Mouse (Mus musculus) layer of hippocampus, adult 2 months (tissue): ENCODE measurements around the gene Vps35l. TPM values are rescaled to one million over a fixed set of nuclear protein-coding genes. Genes with fewer than 3 reads are reported as not detected.

Experiments used
- DNase-seq, 2 experiments: peaks; one replicate each; pipeline ENCODE4 v3.0.0; 2022; ENCODE audit warnings: low spot score in 2 of 2
- H3K27ac ChIP-seq: fragments of 200-600 bp; 2 replicates; pipeline ENCODE4 v1.8.1; 2022
- H3K4me3 ChIP-seq: fragments of 200-600 bp; 2 replicates; pipeline ENCODE4 v1.8.1; 2022; ENCODE audit warnings: mild to moderate bottlenecking
- CTCF ChIP-seq: fragments of 200-600 bp; conservative IDR thresholded peaks from 2 replicates; pipeline ENCODE4 v1.8.1; 2022; ENCODE audit warnings: antibody characterized with exemption, mild to moderate bottlenecking, moderate library complexity
- total RNA-seq, 2 experiments: library from RNA; stranded (reverse); gene quantifications; 2 replicates each; pipeline ENCODE4 v1.2.3; 2021

Gene Vps35l
- total RNA-seq, 2 experiments from 2014 or later = 58.5 to 65.1 TPM

DNA sequence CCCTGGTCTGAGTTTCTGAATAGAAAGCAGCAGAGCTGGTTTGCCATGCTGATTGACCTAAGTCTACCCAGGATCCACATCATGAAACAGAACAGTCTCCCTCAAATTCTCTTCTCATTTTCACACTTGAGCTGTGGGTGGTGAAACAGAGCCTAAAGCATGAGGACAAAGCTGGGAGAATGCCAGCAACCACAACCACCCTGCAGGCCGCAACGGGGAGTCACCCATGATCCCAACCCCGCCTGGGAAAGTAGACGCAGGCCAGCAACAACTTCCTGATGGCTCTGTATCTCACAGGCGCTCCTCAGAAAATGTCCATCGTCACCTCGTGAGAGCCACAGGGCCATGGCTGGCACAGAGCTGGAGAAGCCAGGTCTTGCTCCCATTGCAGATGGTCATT is 111.5 kb downstream of the Vps35l start:
- no peak overlapping the region for H3K4me3 ChIP-seq
- no peak for TF ChIP-seq CTCF
- H3K27ac ChIP-seq = peak overlapping the region; percentile 57; the same call in 1 of the 2 replicates
- DNase-seq = no peak

DNA sequence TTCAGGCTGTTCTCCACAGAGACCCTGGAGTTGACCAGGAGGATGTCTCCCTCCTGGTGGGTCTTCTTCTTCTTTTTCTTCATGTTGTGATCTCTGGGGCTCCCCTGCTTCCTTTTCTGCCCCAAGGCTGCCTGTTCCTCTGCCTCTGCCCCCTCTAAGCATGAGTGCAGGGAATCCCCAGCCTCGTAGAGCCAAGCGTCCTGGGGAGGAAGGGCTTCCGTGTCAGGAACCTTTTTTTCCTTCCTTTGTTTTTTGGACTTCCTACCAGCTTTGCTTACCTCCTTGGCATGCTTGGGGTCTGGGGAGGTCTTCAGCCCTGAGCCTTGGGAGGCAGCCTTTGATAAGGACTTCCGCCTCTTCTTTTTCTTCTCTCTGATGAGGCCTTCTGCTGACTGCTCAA is 112.6 kb downstream of the Vps35l start:
- no peak overlapping the region for H3K4me3 ChIP-seq
- no peak for DNase-seq
- no peak overlapping the region for H3K27ac ChIP-seq
- no peak for TF ChIP-seq CTCF

DNA sequence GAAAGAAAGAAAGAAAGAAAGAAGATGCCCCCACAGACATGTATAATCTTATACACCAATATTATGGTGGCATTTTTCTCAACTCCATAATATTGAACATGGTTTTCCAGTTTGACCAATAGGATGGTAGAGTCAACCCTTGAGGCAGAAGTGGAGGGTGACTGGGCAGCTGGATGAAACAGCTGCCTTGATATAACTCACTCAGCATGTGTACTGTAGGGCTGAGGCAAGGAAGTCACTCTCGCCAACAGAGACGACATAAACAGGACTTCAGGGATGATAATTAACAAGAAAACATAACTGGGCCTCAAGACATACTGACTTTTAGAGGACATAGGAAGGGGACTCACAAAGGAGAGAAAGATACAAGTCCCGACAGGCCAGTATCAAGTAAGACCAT is 114.6 kb downstream of the Vps35l start:
- DNase-seq = no peak
- Histone ChIP-seq H3K4me3 (peak overlapping the region; percentile 74), H3K27ac (peak overlapping the region; percentile 92; the same call in 1 of the 2 replicates)
- TF ChIP-seq CTCF = no peak

DNA sequence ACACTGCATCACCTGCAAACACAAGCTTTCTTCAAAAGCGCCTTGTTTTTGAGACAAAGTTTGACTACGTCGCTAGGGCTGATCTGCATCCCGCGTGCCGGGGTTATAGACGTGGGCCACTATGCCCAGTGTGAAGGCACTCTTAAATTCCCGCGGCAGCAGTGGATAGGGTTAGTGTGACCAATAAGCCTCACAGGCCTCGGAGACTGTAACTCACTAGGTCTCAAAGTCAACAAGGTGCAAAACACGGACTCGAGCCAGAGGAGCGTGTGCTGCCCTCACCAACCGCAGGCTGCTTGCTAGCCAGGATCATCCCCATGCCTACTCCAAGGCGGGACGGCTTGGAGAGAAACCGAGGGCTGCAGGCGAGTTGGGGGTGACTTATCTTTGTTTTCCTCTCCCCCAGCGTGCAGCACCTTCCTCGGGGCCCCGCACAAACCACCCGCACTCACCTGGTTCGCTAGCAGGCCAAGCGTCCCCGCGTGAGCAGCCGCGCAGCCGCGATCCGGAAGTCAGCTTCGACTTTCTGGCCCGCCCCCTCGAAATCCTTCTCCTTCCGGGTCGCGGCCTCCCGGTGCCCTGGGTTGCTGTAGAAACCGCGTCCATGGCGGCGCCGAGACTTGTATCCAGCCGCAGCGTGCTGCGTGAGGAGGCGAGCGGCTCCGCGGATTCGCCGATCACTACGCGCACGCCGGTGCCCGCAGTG is 115.3 kb downstream of the Vps35l start, which contains the start of gene Iqck:
Gene Iqck (plus strand): TSS at position 582 of the 706 bp plus-strand sequence.
- Histone ChIP-seq H3K27ac (peak within 1 kb of the TSS; percentile 92), H3K4me3 (peak within 1 kb of the TSS; percentile 74)
- peak; percentile 37 for TF ChIP-seq CTCF
- DNase-seq = peak; percentile 94

DNA sequence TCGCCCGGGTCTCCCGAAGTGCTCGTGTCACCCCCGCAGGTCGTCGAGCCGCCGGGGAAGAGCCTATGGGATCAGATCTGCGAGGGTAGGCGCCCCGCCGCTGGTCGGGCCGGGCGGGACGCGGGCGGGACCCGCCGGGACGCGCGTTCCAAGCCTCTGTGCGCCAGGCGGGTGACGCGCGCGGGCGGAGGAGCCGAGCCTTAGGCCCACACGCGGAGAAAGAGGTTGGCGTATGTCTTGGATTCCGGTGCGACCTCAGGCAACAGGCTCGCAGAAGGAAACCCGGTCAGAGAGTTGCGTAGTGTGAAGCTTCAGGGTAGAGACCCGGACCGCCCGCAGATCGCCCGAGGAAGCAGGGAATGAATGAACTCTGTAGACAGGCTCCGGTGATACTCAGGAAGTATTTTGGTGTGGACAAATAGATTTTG is 115.9 kb downstream of the Vps35l start, which contains the start of gene Knop1:
Gene Knop1 (minus strand): TSS at position 378 of the 428 bp plus-strand sequence.
- DNase-seq = no peak
- no peak for TF ChIP-seq CTCF
- peak within 1 kb of the TSS; percentile 74 for H3K4me3 ChIP-seq

DNA sequence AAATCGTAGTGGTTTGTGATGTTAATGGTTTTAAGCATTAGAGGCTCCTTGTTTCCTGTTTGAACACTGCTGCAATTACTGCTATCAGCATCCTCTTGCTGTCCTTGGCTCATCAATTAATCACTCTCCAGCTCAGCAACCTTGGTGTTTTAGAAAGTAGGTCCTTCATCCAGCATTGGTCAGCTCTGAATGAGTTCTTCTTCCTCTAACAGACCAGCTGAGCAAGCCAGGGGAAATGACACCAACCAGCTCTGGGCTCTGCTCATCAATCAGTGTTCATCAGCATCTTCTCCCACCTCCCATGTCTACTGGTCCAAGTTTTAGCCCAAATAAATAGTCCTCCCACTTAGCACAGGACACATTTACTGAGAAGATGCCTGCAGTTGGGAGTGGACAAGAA is 118.6 kb downstream of the Vps35l start:
- Histone ChIP-seq H3K4me3 (no peak overlapping the region), H3K27ac (no peak overlapping the region)
- DNase-seq = no peak
- TF ChIP-seq CTCF = no peak

More for the DNA sequence above, 115.9 kb downstream of the Vps35l start, which contains the start of gene Knop1:
- peak within 1 kb of the TSS; percentile 92 for H3K27ac ChIP-seq

DNA sequence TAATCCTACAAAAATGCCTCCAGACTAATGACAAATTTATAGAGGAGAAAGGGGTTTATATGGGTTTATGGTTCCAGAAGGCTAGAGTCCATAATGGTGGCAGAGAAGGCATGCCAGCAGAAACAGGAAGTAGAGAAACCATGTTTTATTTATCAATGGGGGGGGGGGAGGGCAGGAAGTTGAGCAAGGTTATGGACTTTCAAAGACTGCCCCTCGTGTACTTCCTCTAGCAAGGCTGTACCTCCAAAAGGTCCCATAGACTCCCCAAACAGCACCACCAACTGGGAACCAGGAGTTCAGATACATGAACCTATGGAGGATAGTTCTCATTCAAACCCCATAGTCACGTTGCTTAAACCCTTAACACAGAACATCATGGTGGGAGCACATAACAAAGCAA is 125.3 kb downstream of the Vps35l start:
- no peak for DNase-seq

DNA sequence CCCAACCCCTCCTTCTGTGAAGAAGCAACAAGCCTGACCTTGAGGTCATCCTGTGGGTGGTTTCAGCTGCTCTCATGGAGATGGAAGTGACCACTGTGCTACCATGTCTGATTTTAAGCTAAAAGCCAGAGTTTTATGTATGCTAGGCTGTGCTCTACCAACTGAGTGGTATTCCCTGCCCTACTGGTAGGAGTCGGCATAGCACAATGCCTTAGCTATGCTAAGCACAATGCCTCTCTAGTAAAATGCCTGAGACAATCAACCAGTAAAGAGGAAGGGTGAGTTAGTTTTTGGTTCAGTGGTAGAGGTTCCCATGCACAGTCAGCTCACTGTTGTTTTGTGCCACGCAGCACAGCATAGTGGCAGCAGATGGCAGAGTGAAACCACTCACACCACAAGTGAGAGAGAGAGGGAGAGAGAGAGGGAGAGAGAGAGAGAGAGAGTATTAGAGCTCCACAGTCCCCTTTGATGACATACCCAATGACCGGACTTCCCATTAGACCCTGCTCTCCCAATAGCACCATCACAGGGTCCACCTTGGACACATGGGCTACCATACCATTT is 139.5 kb downstream of the Vps35l start:
- DNase-seq = no peak
- peak; percentile 59 for TF ChIP-seq CTCF
- Histone ChIP-seq H3K4me3 (no peak overlapping the region), H3K27ac (no peak overlapping the region)

More for the DNA sequence above, 125.3 kb downstream of the Vps35l start:
- Histone ChIP-seq H3K4me3 (no peak overlapping the region), H3K27ac (no peak overlapping the region)
- TF ChIP-seq CTCF = no peak

DNA sequence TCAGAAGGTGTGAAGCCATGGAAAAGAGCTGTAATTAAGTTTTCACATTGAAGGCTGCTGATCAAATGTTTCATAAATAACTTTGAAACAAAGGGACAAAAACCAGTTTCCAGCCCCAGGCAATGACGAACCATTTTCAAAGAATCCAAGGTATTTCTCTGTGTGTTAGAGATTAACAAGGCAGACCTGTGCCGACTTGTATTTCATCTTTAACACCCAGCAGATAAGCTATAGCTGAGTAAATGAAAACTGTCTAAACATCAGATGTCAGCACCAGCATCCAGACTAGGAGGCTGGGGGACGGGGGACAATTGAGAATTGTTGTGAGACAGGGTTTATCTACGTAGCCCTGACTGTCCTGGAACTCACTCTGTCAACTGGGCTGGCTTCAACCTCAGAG is 143.9 kb downstream of the Vps35l start:
- DNase-seq = no peak
- no peak for TF ChIP-seq CTCF
- no peak overlapping the region for H3K27ac ChIP-seq
- no peak overlapping the region for H3K4me3 ChIP-seq

DNA sequence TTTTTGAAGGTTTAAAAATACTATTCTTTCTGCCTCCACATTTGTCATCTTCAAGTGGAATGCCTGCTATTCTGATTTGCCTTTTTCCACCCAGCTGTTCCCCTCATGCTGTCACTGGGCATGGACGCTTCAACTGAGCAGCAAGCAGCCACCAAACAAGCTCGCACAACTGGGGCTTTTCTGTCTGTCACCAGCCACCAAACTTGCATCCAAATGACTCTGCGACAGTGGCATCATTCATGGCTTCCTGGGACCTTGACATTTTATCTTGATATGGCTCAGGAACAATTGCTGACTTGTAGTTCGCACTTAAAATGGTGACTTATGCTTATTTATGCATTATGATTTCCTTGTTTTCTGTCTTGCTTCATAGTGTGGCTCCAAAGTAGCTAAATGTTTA is 144.9 kb downstream of the Vps35l start:
- Histone ChIP-seq H3K4me3 (no peak overlapping the region), H3K27ac (peak overlapping the region; percentile 37; the same call in 1 of the 2 replicates)
- no peak for DNase-seq
- no peak for TF ChIP-seq CTCF

DNA sequence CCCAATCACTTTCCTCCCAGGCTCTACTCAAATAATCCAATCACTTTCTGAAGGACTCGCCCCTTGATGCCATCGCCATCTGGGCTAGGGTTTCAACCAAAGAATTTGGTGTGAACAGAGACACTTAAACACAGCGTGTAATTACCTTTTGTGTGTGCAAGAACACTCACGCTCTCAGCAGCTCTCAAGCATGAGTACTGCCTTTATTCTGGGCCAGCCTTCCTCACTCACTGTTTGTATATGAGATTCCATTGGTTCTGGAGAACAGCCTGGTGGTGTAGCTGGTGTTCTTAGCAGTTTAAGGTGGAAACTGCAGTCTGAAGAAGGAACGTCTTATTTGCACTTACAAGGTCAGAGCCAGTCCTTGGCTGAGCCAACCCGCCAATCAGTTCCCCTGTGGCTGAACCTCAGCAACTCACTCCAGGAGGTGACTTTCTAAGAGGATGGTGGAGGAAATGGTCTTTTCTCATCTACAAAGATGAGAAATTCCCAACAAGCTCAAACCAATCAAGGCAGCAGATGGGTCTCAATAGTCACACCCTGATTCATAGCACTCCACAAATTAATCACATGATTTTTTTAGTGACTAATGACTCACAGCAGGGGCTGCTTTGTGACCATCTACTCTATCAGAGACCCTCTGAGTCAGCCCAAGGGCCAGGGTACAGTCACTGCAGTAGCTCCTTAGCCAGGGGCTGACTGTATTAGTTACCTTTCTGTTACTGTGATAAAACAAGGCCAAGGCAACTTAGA is 147.5 kb downstream of the Vps35l start:
- H3K27ac ChIP-seq = no peak overlapping the region
- DNase-seq = no peak
- no peak for TF ChIP-seq CTCF

DNA sequence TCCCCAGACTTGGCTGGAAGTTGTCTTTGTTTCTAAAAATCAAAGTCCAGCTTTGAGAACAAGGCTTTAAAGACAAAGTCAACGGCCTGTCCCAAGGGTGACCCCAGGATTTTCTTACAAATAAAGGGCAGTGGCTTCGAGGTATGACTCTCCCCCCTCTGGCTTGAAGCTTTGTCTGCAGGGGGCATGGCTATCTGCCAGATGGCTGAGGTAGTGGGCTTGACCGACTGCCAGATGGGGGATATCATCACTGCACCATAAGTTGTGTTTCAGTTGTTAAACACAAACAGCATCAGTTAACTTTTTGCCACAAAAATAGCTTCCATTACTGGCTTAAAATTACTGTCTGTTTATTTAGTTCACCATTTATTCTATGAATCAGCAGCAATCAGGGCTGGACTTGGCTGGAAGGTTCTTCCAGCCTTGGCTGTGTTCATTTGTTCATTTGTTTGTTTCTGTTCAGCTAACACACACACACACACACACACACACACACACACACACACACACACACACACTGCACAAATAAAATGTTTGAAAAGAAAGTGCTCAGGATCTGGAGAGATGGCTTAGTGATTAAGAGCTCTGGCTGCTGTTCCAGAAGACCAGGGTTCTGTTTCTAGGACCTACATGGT is 149.1 kb downstream of the Vps35l start:
- peak overlapping the region; percentile 48 for H3K27ac ChIP-seq
- TF ChIP-seq CTCF = no peak
- H3K4me3 ChIP-seq = no peak overlapping the region
- no peak for DNase-seq

More for the DNA sequence above, 147.5 kb downstream of the Vps35l start:
- no peak overlapping the region for H3K4me3 ChIP-seq

Other genes starting within 250 kb of the Vps35l start
- 1 to 10 TPM; 3.1 to 3.8 TPM for gene Itpripl2, start 248.3 kb upstream of the Vps35l start, total RNA-seq
- gene Coq7, start 206.9 kb upstream of the Vps35l start, total RNA-seq = 10 to 100 TPM; 35.3 to 35.4 TPM
- gene Tmc7, start 155.5 kb upstream of the Vps35l start, total RNA-seq = 10 to 100 TPM; 15.0 to 16.8 TPM
- under 1 TPM; 0.32 to 0.69 TPM for gene Tmc5, start 142.9 kb upstream of the Vps35l start, total RNA-seq
- 100 to 1,000 TPM; 204 to 214 TPM for gene Gde1, start 34.4 kb upstream of the Vps35l start, total RNA-seq
- gene Ccp110, start 27.7 kb upstream of the Vps35l start, total RNA-seq = 10 to 100 TPM; 41.5 to 50.3 TPM
- 1 to 10 TPM; 4.9 to 5.4 TPM for gene Iqck, start 115.5 kb downstream of the Vps35l start, total RNA-seq
- 10 to 100 TPM; 24.3 to 26.6 TPM for gene Knop1, start 116.0 kb downstream of the Vps35l start, total RNA-seq